Mouse (Mus musculus) bone marrow macrophage, adult 2 months (primary cell): ENCODE results near the gene Glis1. TPM values are rescaled to one million over a fixed set of nuclear protein-coding genes. Genes with fewer than 3 reads are reported as not detected.

Experiments
- H3K27ac ChIP-seq: 2 replicates; pipeline ENCODE4 v1.5.1; 2012; ENCODE audit warnings: low read depth, low read length; ENCODE audit not compliant: insufficient read depth
- H3K4me1 ChIP-seq: 2 replicates; pipeline ENCODE4 v1.6.1; 2012; ENCODE audit warnings: low read length; ENCODE audit not compliant: control insufficient read depth, insufficient read depth
- H3K4me3 ChIP-seq: 2 replicates; pipeline ENCODE4 v1.5.1; 2012; ENCODE audit warnings: mild to moderate bottlenecking, low read length, moderate library complexity; ENCODE audit not compliant: insufficient read depth
- CTCF ChIP-seq: IDR thresholded peaks from 2 replicates; pipeline ENCODE4 v1.5.1; 2012; ENCODE audit warnings: low read depth, mild to moderate bottlenecking, low read length, moderate library complexity
- POLR2A ChIP-seq: IDR thresholded peaks from 2 replicates; pipeline ENCODE4 v1.6.1; 2012; ENCODE audit warnings: mild to moderate bottlenecking, low read depth, low read length, borderline replicate concordance
- polyA plus RNA-seq: library from polyadenylated mRNA; stranded (reverse); fragments of >200 nt; gene quantifications from 2 replicates; pipeline ENCODE4 v1.2.4, GENCODE M21; 2012; ENCODE audit not compliant: missing spikeins, insufficient read depth, insufficient read length

Gene Glis1
- polyA plus RNA-seq, 1 experiment, result not detected

DNA sequence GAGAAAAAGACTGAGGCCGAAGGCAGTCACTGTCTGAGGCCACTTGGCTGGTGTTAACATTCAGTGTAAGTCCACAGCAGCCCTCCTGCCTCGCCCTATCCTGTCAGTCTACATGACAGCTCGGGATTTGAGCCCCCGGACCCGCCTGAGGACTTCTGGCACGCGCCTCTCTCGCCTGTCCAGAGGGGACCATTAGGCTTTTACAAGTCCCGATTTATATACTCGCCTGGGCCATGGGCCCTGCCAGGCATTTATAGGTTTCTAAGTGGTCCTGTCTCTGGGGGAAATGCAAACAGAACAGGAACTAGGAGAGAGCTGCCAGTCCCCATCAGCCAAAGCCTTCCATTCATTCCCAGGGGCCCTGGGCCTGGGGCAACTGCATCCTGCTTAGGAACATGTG, 203.9 kb downstream of the Glis1 start:
- Histone ChIP-seq H3K27ac (no peak overlapping the region), H3K4me1 (no peaks in the 10 kb centered on the region), H3K4me3 (no peak overlapping the region)
- TF ChIP-seq CTCF, result no peak
- no peak for TF ChIP-seq POLR2A

DNA sequence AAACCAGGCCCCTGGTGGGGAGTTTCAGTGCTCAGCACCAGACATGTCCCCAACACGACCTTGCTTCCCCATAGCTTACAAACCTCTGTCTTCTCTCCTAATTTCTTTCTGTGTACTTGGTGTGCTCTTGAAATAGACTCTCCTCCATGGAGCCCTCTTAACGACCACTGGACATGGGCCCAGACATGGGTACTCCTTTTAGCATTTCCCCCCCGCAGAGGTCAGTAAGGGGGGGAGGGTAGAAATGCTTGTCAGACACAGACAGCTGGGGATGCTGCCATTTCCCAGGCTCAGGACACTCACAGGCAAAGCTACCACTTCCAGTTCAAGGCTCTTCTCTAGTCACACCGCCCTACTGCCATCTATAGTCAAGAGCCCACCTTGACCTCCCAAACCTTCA, 207.2 kb downstream of the Glis1 start:
- TF ChIP-seq CTCF (no peak), POLR2A (no peak)

DNA sequence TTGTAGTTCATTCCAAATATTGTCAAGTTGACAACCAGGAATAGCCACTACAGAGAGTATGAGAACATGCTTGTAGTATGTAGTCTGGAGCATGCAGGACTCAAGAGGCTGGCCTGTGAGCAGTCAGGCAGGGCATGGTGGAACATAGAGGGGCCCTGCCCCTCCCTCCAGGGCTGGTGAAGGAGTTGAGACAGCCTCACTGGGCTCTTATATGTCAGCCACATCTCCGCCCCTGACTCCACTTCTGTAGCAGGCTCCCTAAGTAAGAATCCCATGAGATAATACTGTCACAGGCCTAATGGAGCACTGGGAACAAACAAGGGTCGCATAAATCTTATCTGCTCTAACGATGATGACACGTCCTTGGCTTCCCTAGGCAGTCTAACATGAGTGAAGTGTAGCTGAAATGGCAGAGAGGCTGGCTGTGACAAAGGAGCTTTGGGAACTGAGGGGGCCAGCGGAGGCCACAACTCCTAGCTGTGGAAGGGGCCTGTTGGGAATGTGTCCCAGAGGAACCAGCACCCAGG, 214.6 kb downstream of the Glis1 start:
- Histone ChIP-seq H3K4me3 (no peak overlapping the region), H3K4me1 (no peaks in the 10 kb centered on the region), H3K27ac (no peak overlapping the region)
- no peak for TF ChIP-seq POLR2A
- no peak for TF ChIP-seq CTCF

More for the DNA sequence above, 207.2 kb downstream of the Glis1 start:
- Histone ChIP-seq H3K4me3 (no peak overlapping the region), H3K27ac (no peak overlapping the region), H3K4me1 (no peaks in the 10 kb centered on the region)

DNA sequence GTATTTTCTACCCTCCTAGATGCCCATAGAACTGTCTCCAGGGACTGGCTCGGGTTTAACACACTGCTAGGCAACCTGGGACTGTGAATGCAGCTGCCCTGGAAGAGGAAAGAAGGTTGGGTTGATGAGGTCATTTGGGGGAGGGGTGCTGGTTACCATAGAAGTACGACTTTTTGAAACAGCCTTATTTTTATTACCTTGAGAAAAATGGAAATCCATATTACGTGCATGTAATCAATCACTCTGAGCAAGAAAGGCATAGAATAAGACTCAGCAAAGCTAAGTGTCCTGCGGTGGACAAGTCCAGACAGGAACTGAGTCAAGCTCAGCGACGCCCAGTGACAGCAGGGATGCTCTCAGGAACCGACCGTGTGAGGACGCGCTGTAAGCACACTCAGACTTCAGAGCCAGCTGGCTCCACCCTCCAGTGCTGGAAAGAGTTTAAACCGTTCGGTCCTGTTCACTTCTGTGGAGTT, 216.7 kb downstream of the Glis1 start:
- TF ChIP-seq CTCF, result no peak
- no peak for TF ChIP-seq POLR2A
- Histone ChIP-seq H3K4me1 (no peaks in the 10 kb centered on the region), H3K4me3 (no peak overlapping the region), H3K27ac (no peak overlapping the region)

DNA sequence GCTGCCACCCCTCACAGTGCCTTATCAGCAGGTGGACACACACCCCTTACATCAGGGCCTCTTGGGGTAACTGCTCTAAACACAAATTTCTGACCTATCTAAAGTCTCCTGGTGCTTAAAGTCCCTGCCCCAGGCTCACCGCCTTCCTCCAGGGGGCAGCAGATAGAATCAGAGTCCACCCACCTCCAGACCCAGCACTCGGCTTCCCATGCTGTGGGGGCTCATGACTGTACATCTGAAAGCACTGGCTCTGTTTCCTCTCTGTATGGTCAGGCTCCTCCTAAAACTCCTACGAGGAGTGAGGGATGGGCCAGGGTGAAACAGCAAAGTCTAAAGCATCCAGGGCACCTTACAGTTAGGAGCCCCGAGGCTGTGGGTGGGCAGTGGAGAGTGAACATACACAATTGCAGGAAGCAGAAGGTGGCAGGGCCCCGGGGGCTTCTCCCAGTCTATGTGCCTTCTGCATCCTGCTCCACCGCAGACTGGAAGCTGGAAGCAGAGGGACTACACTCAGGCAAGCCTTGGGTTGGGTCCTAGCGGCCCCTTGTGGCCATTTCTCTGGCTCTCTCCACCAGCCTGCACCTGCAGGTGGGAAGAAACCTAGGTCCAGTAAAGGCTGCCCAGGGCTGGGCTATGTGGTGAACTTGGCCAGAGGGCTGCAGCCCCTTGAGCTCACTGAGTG, 218.3 kb downstream of the Glis1 start:
- no peak overlapping the region for H3K4me3 ChIP-seq
- 0 out of 2 replicates have a peak, but pooled peaks have one; percentile 32 for TF ChIP-seq CTCF
- TF ChIP-seq POLR2A, result no peak
- H3K27ac ChIP-seq, result no peak overlapping the region
- H3K4me1 ChIP-seq, result no peaks in the 10 kb centered on the region

DNA sequence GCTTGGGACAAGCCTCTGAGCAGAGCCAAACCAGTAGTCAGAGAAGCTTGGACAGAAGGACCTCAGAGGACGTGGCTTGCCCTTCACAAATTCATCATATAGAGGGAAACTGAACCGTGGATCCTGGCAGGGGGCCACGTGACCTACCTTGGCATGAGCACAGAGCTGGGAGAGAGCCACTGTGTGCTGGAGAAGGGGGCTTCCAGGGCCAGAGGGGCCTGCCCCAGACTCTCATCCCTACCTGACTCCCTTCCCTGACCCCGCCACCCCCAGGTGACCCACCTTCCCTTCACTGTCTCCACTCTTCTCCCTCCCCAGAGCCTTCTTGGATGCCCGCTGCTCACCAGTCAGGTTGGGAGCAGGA, 218.9 kb downstream of the Glis1 start:
- TF ChIP-seq CTCF (no peak), POLR2A (no peak)
- H3K4me1 ChIP-seq, result no peaks in the 10 kb centered on the region
- no peak overlapping the region for H3K27ac ChIP-seq

DNA sequence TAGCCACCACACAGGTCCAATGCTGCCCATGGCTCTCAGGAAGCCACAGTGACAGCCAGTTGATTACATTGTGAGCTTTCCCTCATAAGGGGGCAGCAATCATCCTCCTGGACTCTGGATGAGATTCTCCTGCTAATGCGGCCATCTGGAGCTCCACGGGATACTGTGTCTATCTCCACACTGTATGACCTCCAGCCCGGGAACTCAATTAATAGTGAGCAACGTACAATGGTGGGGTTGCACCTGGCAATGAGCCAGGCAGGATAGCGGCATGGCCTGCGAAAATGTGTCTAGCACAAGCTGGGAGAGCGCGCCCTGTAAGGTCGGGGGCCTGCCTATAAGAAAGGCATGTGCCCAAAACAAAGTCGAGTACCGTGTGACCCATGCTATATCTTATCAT, 226.3 kb downstream of the Glis1 start:
- Histone ChIP-seq H3K4me1 (no peaks in the 10 kb centered on the region), H3K4me3 (no peak overlapping the region), H3K27ac (no peak overlapping the region)
- TF ChIP-seq CTCF, result no peak
- TF ChIP-seq POLR2A, result no peak

More for the DNA sequence above, 218.9 kb downstream of the Glis1 start:
- H3K4me3 ChIP-seq, result no peak overlapping the region

DNA sequence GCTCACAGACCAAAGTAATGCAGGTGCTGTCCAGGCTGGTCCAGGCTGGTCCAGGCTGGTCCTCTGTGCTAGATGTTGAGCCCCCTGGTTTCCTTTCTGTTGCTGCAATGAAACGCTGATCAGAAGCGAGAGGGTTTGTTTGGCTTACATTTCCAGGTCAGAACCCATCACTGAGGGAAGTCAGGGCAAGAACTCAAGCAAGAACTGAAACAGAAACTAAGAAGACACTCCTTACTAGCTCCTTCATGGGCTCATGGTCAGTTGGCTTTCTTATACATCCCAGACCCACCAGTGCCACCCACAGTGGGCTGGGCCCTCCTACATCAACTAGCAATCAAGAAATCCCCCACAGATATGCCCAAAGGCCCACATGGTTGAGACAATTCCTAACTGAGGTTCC, 234.1 kb downstream of the Glis1 start:
- H3K4me3 ChIP-seq, result no peak overlapping the region
- H3K27ac ChIP-seq, result no peak overlapping the region
- TF ChIP-seq POLR2A (no peak), CTCF (no peak)

DNA sequence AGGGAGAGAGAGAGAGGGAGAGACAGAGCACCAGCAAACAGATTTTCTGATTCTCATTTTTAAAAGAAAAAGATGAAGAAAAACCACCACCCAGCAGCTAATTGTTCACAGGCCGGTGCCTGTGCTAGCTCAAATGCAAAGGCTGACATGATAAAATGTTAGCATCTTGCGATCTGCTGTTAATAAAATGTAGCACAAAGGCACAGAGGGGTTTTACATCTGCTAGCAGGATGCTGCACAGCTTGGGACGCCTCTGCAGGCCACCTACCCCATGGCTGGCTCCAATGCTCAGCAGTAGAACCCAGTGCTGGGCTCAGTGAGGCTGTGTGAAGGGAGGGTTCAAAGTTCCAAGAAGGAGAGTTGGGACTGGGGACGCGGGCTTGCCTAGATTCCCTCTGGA, 236.3 kb downstream of the Glis1 start:
- H3K4me1 ChIP-seq, result no peaks in the 10 kb centered on the region
- H3K4me3 ChIP-seq, result no peak overlapping the region
- TF ChIP-seq CTCF, result no peak
- TF ChIP-seq POLR2A, result no peak
- no peak overlapping the region for H3K27ac ChIP-seq

More for the DNA sequence above, 234.1 kb downstream of the Glis1 start:
- H3K4me1 ChIP-seq, result no peaks in the 10 kb centered on the region

DNA sequence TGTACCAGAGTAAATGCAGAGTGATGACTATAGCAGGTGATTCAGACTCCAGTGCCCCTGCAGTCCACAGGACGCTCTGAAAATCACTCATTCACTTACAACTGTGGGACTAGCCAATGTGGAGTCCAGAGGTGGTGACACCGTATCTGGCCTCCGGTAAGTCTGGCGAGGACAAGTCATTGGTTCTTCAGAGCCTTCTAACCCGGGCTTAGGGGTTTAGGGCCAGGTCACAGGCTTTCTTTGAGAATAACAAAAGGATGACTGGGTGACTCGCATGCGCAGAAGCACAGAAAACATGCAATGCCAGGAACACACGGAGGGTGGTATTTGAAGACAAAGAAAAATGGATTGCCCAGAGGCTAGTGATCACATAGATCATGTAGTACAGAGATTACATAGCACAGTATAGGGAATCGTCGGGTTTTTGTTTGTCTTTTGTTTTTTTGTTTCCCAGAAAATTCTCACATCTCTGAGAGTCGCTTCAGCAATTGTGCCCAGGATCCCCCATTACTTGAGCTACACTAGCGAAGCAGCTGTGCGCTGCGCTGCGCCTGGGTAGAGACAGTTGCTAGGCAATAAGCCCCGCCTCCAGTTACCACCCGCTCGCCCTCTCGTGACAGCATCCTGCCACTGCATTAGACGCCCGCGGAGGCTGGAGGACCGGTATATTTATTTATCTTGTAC, 239.4 kb downstream of the Glis1 start:
- Histone ChIP-seq H3K4me1 (no peaks in the 10 kb centered on the region), H3K27ac (no peak overlapping the region), H3K4me3 (no peak overlapping the region)
- TF ChIP-seq POLR2A, result no peak
- peak; percentile 34; the same call in 1 of the 2 replicates for TF ChIP-seq CTCF

DNA sequence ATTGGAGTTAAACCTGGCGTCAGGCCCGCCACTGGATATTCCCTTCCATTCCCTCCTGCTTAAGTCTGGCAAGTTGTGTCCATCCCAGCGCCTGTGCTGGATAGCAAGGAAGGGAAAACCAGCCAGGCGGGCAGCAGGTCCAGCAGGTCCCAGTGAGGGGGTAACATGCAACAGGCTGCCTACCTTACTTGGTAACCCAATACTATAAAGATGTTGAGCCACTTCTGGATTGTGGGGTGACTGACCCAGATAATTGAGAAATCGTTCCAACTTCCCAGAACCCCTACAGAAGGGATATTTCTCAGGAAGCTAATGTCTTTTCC, 239.9 kb downstream of the Glis1 start:
- Histone ChIP-seq H3K4me1 (no peaks in the 10 kb centered on the region), H3K27ac (no peak overlapping the region), H3K4me3 (no peak overlapping the region)
- TF ChIP-seq CTCF (no peak), POLR2A (no peak)
